Mouse (Mus musculus) stomach, postnatal 0 days (tissue): ENCODE measurements around the gene Slc6a11.

Experiments used
- CTCF ChIP-seq: IDR thresholded peaks from 2 replicates; pipeline ENCODE4 v1.5.1; 2016; ENCODE audit warnings: antibody characterized with exemption, low read depth, mild to moderate bottlenecking, moderate library complexity
- EP300 ChIP-seq: optimal IDR thresholded peaks from 2 replicates; pipeline ENCODE3; 2016; ENCODE audit warnings: antibody characterized with exemption

DNA sequence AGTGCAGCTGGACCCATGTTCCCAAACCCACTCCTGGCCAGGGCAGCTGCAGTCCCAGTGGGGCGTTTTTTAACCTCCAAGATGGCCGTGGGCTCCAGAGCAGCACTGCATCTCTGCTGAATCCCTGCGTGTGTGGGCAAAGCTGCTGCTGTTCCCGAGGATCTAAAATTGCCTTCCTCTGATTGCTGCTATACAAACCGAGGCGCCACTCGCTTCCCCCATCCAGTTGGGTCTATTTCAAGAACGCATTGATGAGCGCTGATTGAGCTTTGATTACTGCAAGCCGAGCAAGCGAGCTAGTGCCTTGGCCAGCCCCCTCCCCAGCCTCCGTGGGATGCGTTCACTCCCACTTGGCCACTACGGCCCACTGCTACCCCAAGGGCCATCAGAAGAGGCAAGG, 123.9 kb downstream of the Slc6a11 start:
- TF ChIP-seq CTCF: no peak
- TF ChIP-seq EP300: no peak
